Mouse (Mus musculus) gastrocnemius, postnatal 10 days (tissue): ENCODE results near the gene Mep1a. TPM values are rescaled to one million over a fixed set of nuclear protein-coding genes. Genes with fewer than 3 reads are reported as not detected.

ENCODE experiments used
- DNase-seq: peaks from one replicate; pipeline ENCODE4 v3.0.0; 2021; ENCODE audit warnings: mixed read lengths
- total RNA-seq, 2 experiments: library from RNA; stranded (reverse); gene quantifications; 2 replicates each; pipeline ENCODE4 v1.2.3; 2021

Mep1a gene
- total RNA-seq, 2 experiments from 2014 or later, result not detected

DNA sequence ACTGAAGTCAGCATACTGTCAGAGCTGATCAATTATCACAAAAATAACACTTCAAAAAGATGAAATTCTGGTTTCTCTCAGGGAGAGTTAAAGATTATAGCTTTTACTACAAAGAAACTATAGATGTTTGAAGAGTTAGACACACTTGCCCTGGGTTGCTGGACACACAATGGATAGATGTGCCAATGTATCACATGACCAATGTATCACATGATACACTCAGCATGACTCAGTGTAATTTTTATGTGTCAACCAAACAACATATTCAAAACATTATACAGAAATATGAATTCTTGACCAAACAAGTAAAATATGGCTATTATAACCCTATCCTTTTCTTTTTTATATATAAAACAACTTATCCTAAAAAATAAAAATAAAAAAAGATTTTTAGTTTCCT lies 25.0 kb downstream of the Mep1a start:
- no peak for DNase-seq

GRCm38 (mm10) chr17:43474775-43475174 lies 27.8 kb downstream of the Mep1a start:
- no peak for DNase-seq

DNA sequence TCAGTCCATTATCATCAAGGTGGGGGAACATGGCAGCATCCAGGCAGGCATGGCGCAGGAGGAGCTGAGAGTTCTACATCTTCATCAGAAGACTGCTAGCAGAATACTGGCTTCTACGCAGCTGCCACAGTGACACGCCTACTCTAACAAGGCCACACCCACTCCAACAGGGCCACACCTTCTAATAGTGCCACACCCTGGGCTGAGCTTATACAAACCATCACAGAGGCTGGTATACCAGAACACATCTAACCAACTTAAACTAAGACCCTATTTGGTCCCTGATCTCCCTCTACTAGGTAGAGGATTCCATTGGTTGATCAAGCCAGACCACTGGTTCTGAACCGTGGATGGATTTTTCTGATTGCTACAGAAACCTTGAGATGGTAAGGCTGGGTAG lies 30.1 kb downstream of the Mep1a start:
- DNase-seq, result no peak

DNA sequence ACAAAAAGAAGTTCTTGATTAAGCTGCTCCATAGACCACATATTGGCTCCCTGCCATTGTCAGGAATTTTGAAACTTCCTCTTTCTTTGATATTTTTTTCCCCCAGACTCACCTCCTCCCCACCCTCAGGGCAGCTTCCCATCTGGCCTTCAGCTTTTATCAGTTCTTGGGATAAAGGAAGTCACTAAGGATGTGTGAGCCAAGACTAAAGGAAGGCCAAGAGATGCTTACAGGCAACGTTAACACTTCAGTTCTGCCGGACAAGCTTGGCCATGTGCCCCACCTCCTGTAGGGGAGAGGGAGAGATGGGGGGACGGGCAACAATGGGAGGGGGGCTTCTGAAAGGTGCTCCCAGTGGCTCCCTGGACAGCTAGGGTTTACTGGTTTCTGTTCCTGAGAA lies 32.6 kb downstream of the Mep1a start:
- DNase-seq, result no peak

DNA sequence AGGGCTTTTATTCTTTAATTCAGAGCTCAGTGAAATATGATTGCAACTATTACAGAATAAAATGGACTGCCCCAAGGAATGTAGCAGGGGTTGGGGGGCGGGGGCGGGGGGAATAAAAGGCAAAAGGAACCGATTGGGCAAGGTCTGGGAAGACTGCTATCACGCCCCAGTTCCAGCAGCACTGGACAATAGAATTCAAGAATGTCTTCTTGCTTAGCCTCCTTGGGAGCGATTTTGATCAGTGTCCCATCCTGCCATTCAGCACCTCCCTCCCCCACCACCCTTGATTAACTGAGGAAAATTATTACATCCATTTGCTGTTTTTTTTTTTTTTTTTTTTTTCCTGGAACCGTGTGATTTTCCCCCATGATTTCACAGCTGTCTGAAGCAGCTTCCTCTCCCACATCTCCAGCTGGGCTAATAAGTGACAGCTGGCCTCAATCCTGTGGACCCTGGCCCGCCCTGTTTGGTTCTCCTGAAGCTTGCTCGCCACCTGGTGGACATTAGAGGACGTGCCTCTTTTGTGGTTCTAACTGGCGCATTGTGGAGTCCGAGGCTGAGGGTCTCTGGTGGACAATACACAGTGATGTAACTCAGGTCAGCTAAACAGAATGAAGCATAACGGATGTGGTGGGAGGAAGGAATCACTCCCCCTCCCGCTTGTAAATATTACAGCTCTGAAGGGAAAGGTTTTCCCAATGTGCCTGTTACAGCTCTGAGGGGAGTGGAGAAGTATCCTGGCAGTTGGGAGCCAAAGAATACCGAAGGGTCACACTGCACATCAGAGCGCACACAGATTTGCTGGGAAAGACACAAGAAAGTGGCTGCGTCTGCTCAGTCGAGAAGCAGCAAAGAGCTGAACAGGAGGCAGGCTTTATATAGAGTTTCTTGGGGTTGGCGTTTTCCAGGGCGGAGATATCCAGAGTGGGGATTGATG lies 42.1 kb downstream of the Mep1a start:
- DNase-seq, result peak; percentile 82

DNA sequence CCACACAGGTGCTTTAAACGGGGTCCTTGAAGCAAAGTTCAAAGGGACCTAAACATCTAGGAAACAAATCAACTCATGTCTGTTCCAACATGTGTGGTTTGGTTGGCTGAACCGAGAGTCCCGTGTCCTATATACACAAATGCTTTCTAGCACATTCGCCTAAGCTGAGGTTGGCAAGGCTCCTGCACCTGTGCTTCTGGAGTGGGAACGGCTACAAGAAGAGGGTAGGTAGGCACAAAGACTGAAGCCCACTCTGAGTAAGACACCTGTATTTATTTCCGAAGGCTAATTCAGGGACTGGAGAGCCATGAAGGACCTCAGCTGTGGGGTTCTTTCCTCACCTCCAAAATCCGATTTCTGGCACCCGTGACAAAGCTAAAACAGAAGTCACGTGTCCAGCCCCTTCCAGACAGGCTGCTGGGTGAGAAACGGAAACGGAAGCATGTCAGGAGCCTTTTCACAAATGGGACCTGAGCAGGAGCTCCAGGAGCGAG lies 42.8 kb downstream of the Mep1a start:
- no peak for DNase-seq

DNA sequence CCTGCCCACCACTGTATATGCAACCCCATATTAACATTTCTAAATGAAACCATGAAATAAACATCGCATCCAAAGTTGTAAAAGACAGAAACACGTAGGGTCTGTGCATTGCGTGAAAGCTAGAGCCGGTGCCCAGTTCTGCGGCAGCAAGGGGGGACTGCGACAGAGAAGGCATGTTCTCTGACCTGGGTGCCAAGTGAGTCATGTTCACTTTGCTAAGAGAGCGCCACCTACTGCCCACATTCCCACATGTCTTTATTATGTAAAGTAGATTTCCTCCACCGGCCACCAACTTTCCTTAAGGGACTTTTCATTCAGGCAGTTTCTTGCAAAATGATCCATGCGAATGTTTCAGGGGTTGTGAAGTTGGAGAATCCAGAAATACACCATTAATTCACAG lies 44.0 kb downstream of the Mep1a start:
- peak; percentile 88 for DNase-seq

GRCm38 (mm10) chr17:43451216-43451615 lies 51.4 kb downstream of the Mep1a start:
- no peak for DNase-seq

GRCm38 (mm10) chr17:43434485-43434884 lies 68.1 kb downstream of the Mep1a start:
- no peak for DNase-seq

DNA sequence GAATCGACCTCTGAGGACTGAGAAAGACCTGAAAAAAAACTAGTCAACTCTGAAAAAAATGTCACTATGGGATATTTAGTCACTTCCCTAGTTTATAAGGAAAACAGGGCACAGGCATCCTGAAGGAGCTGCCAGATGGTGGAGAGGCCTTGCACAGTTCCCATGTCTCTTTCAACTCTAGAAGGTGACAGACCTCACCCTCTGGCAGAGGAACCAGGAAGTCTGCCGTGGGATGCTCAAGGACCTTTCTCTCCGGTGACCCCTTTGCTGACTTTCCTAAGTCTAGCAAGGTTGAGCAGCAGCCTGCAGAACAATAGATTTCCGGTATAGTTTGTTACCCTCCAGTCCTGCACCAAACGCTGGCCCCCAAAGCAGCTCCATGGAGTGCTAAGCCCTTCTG lies 70.9 kb downstream of the Mep1a start:
- no peak for DNase-seq

Other genes with a start within 250 kb of the Mep1a start
- not detected for gene Adgrf1, start 232.5 kb downstream of the Mep1a start, total RNA-seq
- 10 to 100 TPM; 78.9 to 85.3 TPM for gene Adgrf5, start 142.4 kb downstream of the Mep1a start, total RNA-seq
- not detected for gene Ankrd66, start 40.8 kb upstream of the Mep1a start, total RNA-seq
- 1 to 10 TPM; 8.0 to 9.4 TPM for gene Pla2g7, start 65.3 kb upstream of the Mep1a start, total RNA-seq
- gene Tdrd6, start 127.5 kb upstream of the Mep1a start, total RNA-seq, result under 1 TPM; 0.07 to 0.09 TPM
- 1 to 10 TPM; 3.0 to 4.4 TPM for gene Slc25a27, start 164.4 kb upstream of the Mep1a start, total RNA-seq
- 1 to 10 TPM; 3.8 to 5.9 TPM for gene Cyp39a1, start 164.6 kb upstream of the Mep1a start, total RNA-seq